Mouse (Mus musculus) heart, adult 2 months (tissue): ENCODE data around the gene Pxn. TPM values are rescaled to one million over a fixed set of nuclear protein-coding genes. Genes with fewer than 3 reads are reported as not detected.
A peak's percentile ranks its signal among the peaks of the same experiment; 100 is the strongest.

Experiments
- DNase-seq, 2 experiments: peaks; one replicate each; pipeline ENCODE4 v3.0.0; 2021
- H3K27ac ChIP-seq: fragments of 200-600 bp; 2 replicates; pipeline ENCODE4 v1.8.1; 2022
- H3K27me3 ChIP-seq: fragments of 200-500 bp; 2 replicates; pipeline ENCODE4 v1.6.1; 2012; ENCODE audit warnings: mild to moderate bottlenecking, low read length, inconsistent platforms, mixed read lengths; ENCODE audit not compliant: control insufficient read depth, insufficient read depth
- H3K36me3 ChIP-seq: fragments of 200-500 bp; 2 replicates; pipeline ENCODE4 v1.6.1; 2012; ENCODE audit warnings: low read length, inconsistent platforms; ENCODE audit not compliant: control insufficient read depth, insufficient read depth
- H3K4me1 ChIP-seq: fragments of 200-500 bp; 2 replicates; pipeline ENCODE4 v1.6.1; 2011; ENCODE audit warnings: low read length; ENCODE audit not compliant: control insufficient read depth, insufficient read depth
- H3K4me3 ChIP-seq: fragments of 200-600 bp; 2 replicates; pipeline ENCODE4 v1.8.1; 2022
- H3K79me2 ChIP-seq: fragments of 200-500 bp; replicated peaks from 2 replicates; pipeline ENCODE4 v1.6.1; 2012; ENCODE audit warnings: mild to moderate bottlenecking, inconsistent platforms, low read length, moderate library complexity, mixed read lengths; ENCODE audit not compliant: control insufficient read depth, insufficient read depth
- H3K9ac ChIP-seq: fragments of 200-500 bp; 2 replicates; pipeline ENCODE4 v1.6.1; 2012; ENCODE audit warnings: low read depth, mild to moderate bottlenecking, control low read depth, inconsistent platforms, low read length, mixed read lengths
- CTCF ChIP-seq: fragments of 200-600 bp; IDR thresholded peaks from 2 replicates; pipeline ENCODE4 v1.8.1; 2022; ENCODE audit warnings: antibody characterized with exemption, mild to moderate bottlenecking, moderate library complexity
- EP300 ChIP-seq: fragments of 200-500 bp; IDR thresholded peaks from 2 replicates; pipeline ENCODE4 v1.6.1; 2011; ENCODE audit warnings: low read depth, low read length, control low read depth; ENCODE audit not compliant: insufficient read depth
- POLR2A ChIP-seq: fragments of 200-500 bp; IDR thresholded peaks from 2 replicates; pipeline ENCODE4 v1.6.1; 2011; ENCODE audit warnings: mild to moderate bottlenecking, low read depth, low read length, control low read depth; ENCODE audit not compliant: insufficient read depth
- WGBS: fragments of 180-500 bp; shearing (Covaris S2); methylation state at CpG from one replicate; pipeline ENCODE4 v1.1.7; 2018; 5-methylcytosine and 5-hydroxymethylcytosine counted together
- intact Hi-C: fragments of 180-260 bp; cut with DNase I; formaldehyde crosslinking; loops from one replicate; pipeline ENCODE4 v1.15.1; 2025
- polyA plus RNA-seq: library from polyadenylated mRNA; depleted of rRNA; stranded (reverse); fragments of >200 nt; gene quantifications from 2 replicates; pipeline ENCODE4 v1.2.3, GENCODE M21; 2012
- total RNA-seq, 2 experiments: library from RNA; stranded (reverse); gene quantifications; 2 replicates each; pipeline ENCODE4 v1.2.3; 2021

Gene Pxn
- total and polyA plus RNA-seq, 3 experiments = 35.9 to 51.9 (median 37.1) TPM

- peaks cover 13% of the 10 kb centered on the region for H3K79me2 ChIP-seq
- peak overlapping the region; percentile 9 for H3K9ac ChIP-seq
- no peak overlapping the region for H3K4me3 ChIP-seq
- H3K27me3 ChIP-seq = no peaks in the 10 kb centered on the region
- H3K27ac ChIP-seq = peak overlapping the region; percentile 54
- peaks cover 49% of the 10 kb centered on the region for H3K4me1 ChIP-seq
- 49% methylated on average over 12 of the region's 12 CpGs for WGBS
- no peak for DNase-seq
- TF ChIP-seq POLR2A (no peak), EP300 (no peak), CTCF (no peak; the same call in 1 of the 2 replicates)
- intact Hi-C loops = no loop called here
- peaks cover 2% of the 10 kb centered on the region for H3K36me3 ChIP-seq
These were observed 18.0 kb downstream of the Pxn start for GRCm38 (mm10) chr5:115524471-115524870.

GRCm38 (mm10) chr5:115525416-115525815, 18.9 kb downstream of the Pxn start:
- peaks cover 53% of the 10 kb centered on the region for H3K4me1 ChIP-seq
- no peak overlapping the region for H3K9ac ChIP-seq
- no peaks in the 10 kb centered on the region for H3K27me3 ChIP-seq
- TF ChIP-seq EP300 (no peak), CTCF (no peak)
- peak overlapping the region; percentile 54 for H3K27ac ChIP-seq
- H3K79me2 ChIP-seq = peaks cover 15% of the 10 kb centered on the region
- peaks cover 2% of the 10 kb centered on the region; the same call in 1 of the 2 replicates for H3K36me3 ChIP-seq
- intact Hi-C loops = no loop called here
- peak in 1 of 2 experiments; percentile 37 for DNase-seq
- WGBS = 62% methylated on average over 4 of the region's 4 CpGs
- no peak overlapping the region for H3K4me3 ChIP-seq

GRCm38 (mm10) chr5:115525943-115526342, 19.5 kb downstream of the Pxn start:
- Histone ChIP-seq H3K36me3 (peaks cover 2% of the 10 kb centered on the region; the same call in 1 of the 2 replicates), H3K27me3 (no peaks in the 10 kb centered on the region), H3K4me3 (no peak overlapping the region), H3K27ac (peak overlapping the region; percentile 54), H3K9ac (no peak overlapping the region), H3K79me2 (peaks cover 15% of the 10 kb centered on the region), H3K4me1 (peaks cover 56% of the 10 kb centered on the region)
- 43% methylated on average over 9 of the region's 9 CpGs for WGBS
- TF ChIP-seq CTCF = no peak
- TF ChIP-seq POLR2A = no peak
- no peak for TF ChIP-seq EP300
- intact Hi-C loops = no loop called here
- DNase-seq = no peak

- no peak for TF ChIP-seq CTCF
- TF ChIP-seq EP300 = no peak
- TF ChIP-seq POLR2A = no peak
- no peak for DNase-seq
- H3K4me1 ChIP-seq = peaks cover 57% of the 10 kb centered on the region
- intact Hi-C loops = no loop called here
- WGBS = 90% methylated on average over 17 of the region's 17 CpGs
- no peak overlapping the region; the same call in 1 of the 2 replicates for H3K27ac ChIP-seq
- H3K27me3 ChIP-seq = no peaks in the 10 kb centered on the region
- peaks cover 2% of the 10 kb centered on the region; the same call in 1 of the 2 replicates for H3K36me3 ChIP-seq
- H3K4me3 ChIP-seq = no peak overlapping the region
- no peak overlapping the region for H3K9ac ChIP-seq
- H3K79me2 ChIP-seq = peaks cover 15% of the 10 kb centered on the region
These were observed 20.2 kb downstream of the Pxn start for GRCm38 (mm10) chr5:115526456-115527202.

GRCm38 (mm10) chr5:115528128-115528527, 21.7 kb downstream of the Pxn start:
- no peak overlapping the region for H3K4me3 ChIP-seq
- no peak for DNase-seq
- H3K4me1 ChIP-seq = peaks cover 58% of the 10 kb centered on the region
- TF ChIP-seq POLR2A = no peak
- no peak for TF ChIP-seq EP300
- TF ChIP-seq CTCF = no peak
- peaks cover 4% of the 10 kb centered on the region; the same call in 1 of the 2 replicates for H3K36me3 ChIP-seq
- H3K79me2 ChIP-seq = peaks cover 15% of the 10 kb centered on the region
- H3K9ac ChIP-seq = no peak overlapping the region
- no peak overlapping the region for H3K27ac ChIP-seq
- intact Hi-C loops = no loop called here
- WGBS = 64% methylated on average over 5 of the region's 5 CpGs
- H3K27me3 ChIP-seq = no peaks in the 10 kb centered on the region

GRCm38 (mm10) chr5:115529364-115529741, 22.9 kb downstream of the Pxn start:
- Histone ChIP-seq H3K9ac (peak overlapping the region; percentile 2; the same call in 1 of the 2 replicates), H3K27me3 (no peaks in the 10 kb centered on the region), H3K4me3 (no peak overlapping the region), H3K36me3 (peaks cover 3% of the 10 kb centered on the region; the same call in 1 of the 2 replicates), H3K4me1 (peaks cover 58% of the 10 kb centered on the region), H3K27ac (peak overlapping the region; percentile 91), H3K79me2 (peaks cover 11% of the 10 kb centered on the region)
- TF ChIP-seq CTCF = no peak
- TF ChIP-seq EP300 = no peak
- TF ChIP-seq POLR2A = no peak
- intact Hi-C loops = no loop called here
- 28% methylated on average over 8 of the region's 8 CpGs for WGBS
- no peak for DNase-seq
